Mouse (Mus musculus) lung, embryonic 16.5 days (tissue): ENCODE results near the gene Nbeal1. TPM values are rescaled to one million over a fixed set of nuclear protein-coding genes. Genes with fewer than 3 reads are reported as not detected.
"Not testable (repeated sequence)": the region's sequence is repeated elsewhere in the genome, so short reads cannot be mapped to it uniquely, and the experiment has no call there.

Experiments used
- ATAC-seq: fragments of 200-750 bp; cut with Nextera tagmentation; 2 replicates; pipeline ENCODE4 v1.8.0; 2017; ENCODE audit warnings: low read depth, mild to moderate bottlenecking, moderate library complexity
- H3K27ac ChIP-seq: fragments of 300-500 bp; sonication (generic); 2 replicates; pipeline ENCODE4 v1.5.1; 2014; ENCODE audit warnings: mild to moderate bottlenecking, control low read depth, low read length
- H3K27me3 ChIP-seq: fragments of 300-500 bp; sonication (generic); 2 replicates; pipeline ENCODE4 v1.6.1; 2014; ENCODE audit warnings: low read depth, low read length, mixed read lengths; ENCODE audit not compliant: control insufficient read depth, insufficient read depth
- H3K36me3 ChIP-seq: fragments of 300-500 bp; sonication (generic); 2 replicates; pipeline ENCODE4 v1.6.1; 2014; ENCODE audit warnings: low read length; ENCODE audit not compliant: control insufficient read depth, insufficient read depth
- H3K4me1 ChIP-seq: fragments of 300-500 bp; sonication (generic); replicated peaks from 2 replicates; pipeline ENCODE4 v1.6.1; 2014; ENCODE audit warnings: low read length, mixed read lengths; ENCODE audit not compliant: control insufficient read depth, insufficient read depth
- H3K4me2 ChIP-seq: fragments of 300-500 bp; sonication (generic); 2 replicates; pipeline ENCODE4 v1.6.1; 2014; ENCODE audit warnings: low read depth, low read length, control low read depth
- H3K4me3 ChIP-seq: fragments of 300-500 bp; sonication (generic); 2 replicates; pipeline ENCODE4 v1.5.1; 2014; ENCODE audit warnings: mild to moderate bottlenecking, low read length, control low read depth
- H3K9ac ChIP-seq: fragments of 300-500 bp; sonication (generic); 2 replicates; pipeline ENCODE4 v1.6.1; 2014; ENCODE audit warnings: low read length, control low read depth
- H3K9me3 ChIP-seq: fragments of 300-500 bp; sonication (generic); 2 replicates; pipeline ENCODE4 v1.6.1; 2016; ENCODE audit warnings: low read length; ENCODE audit not compliant: control insufficient read depth
- WGBS: fragments of 180-500 bp; shearing (Covaris S2); extraction: QIAGEN DNeasy Blood & Tissue Kit; methylation state at CpG from one replicate; pipeline ENCODE4 v1.1.7; 2014; 5-methylcytosine and 5-hydroxymethylcytosine counted together
- polyA plus RNA-seq: library from polyadenylated mRNA; unstranded; fragments of >200 nt; fragmentation: Nextera tagmentation; extraction: Ambion mirVana; gene quantifications from 2 replicates; pipeline ENCODE4 v1.2.1, GENCODE M21; 2015

Nbeal1 gene
- polyA plus RNA-seq, 1 experiment from 2014 or later = 9.2 TPM

DNA sequence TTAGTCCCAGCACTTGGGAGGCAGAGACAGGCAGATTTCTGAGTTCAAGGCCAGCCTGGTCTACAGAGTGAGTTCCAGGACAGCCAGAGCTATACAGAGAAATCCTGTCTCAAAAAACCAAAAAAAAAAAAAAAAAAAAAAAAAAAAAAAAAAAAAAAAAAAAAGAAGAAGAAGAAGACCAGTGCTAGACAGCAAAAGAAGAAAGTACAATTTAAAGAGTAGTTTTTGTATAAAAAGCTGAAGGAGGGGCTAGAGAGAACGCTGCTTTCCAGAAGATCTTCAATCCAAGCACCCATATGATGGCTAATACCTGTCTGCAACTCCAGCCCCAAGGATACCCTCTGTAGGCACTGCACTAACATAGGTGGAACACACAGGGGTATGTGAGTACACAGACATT is 2.6 kb upstream of the Nbeal1 start:
- H3K4me2 ChIP-seq, H3K36me3 ChIP-seq, H3K27me3 ChIP-seq, H3K9me3 ChIP-seq, ATAC-seq, H3K9ac ChIP-seq, H3K4me3 ChIP-seq, H3K27ac ChIP-seq, H3K4me1 ChIP-seq: not testable (repeated sequence)
- WGBS = 92% methylated on average over 1 of the region's 1 CpGs

- peak overlapping the region; percentile 73 for H3K9ac ChIP-seq
- no peak for ATAC-seq
- peaks cover 9% of the 10 kb centered on the region for H3K4me1 ChIP-seq
- H3K4me3 ChIP-seq = peak overlapping the region; percentile 84
- no peaks in the 10 kb centered on the region for H3K36me3 ChIP-seq
- no peak overlapping the region for H3K27ac ChIP-seq
- WGBS = 21% methylated on average over 4 of the region's 4 CpGs
- no peaks in the 10 kb centered on the region for H3K9me3 ChIP-seq
- no peaks in the 10 kb centered on the region for H3K27me3 ChIP-seq
- H3K4me2 ChIP-seq = peak overlapping the region; percentile 61
Measured at GRCm38 (mm10) chr1:60179376-60179775, 1.0 kb upstream of the Nbeal1 start.

- Histone ChIP-seq H3K9me3 (no peaks in the 10 kb centered on the region), H3K4me3 (peak overlapping the region; percentile 84), H3K9ac (peak overlapping the region; percentile 81), H3K27me3 (no peaks in the 10 kb centered on the region), H3K4me1 (peaks cover 9% of the 10 kb centered on the region), H3K36me3 (no peaks in the 10 kb centered on the region), H3K4me2 (peak overlapping the region; percentile 56), H3K27ac (peak overlapping the region; percentile 98)
- peak; percentile 87 for ATAC-seq
- under 1% methylated on average over 30 of the region's 30 CpGs for WGBS
Measured at GRCm38 (mm10) chr1:60180784-60181221, 404 bp downstream of the Nbeal1 start.

DNA sequence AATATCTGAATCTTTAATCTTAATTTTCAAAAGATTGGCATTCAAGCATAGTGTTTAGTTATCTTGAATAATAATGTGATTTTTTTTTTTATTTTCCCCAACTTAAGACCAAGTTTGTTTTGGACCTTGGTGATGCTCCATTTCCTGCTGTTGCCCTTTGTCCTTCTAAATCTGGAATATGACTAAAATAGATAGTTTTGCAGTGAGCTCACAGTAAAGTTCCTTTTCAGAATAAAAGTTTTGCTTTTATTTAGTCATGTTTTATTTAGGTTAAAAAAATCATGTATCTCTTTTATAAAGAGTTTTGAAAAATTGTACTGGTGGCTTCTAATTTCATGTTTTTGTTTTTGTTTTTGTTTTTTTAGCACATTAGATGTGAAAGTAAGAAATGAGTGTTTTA is 8.1 kb downstream of the Nbeal1 start:
- no peaks in the 10 kb centered on the region for H3K27me3 ChIP-seq
- H3K36me3 ChIP-seq = no peaks in the 10 kb centered on the region
- H3K9ac ChIP-seq = no peak overlapping the region
- no peaks in the 10 kb centered on the region for H3K9me3 ChIP-seq
- H3K4me3 ChIP-seq = no peak overlapping the region
- H3K27ac ChIP-seq = no peak overlapping the region
- no peak for ATAC-seq
- H3K4me2 ChIP-seq = no peak overlapping the region
- H3K4me1 ChIP-seq = no peaks in the 10 kb centered on the region

- H3K27ac ChIP-seq = no peak overlapping the region
- H3K27me3 ChIP-seq = no peaks in the 10 kb centered on the region
- no peaks in the 10 kb centered on the region for H3K4me1 ChIP-seq
- no peak for ATAC-seq
- no peak overlapping the region for H3K9ac ChIP-seq
- H3K36me3 ChIP-seq = peaks cover 14% of the 10 kb centered on the region
- no peak overlapping the region for H3K4me3 ChIP-seq
- H3K9me3 ChIP-seq = no peaks in the 10 kb centered on the region
- 62% methylated on average over 3 of the region's 3 CpGs for WGBS
- H3K4me2 ChIP-seq = no peak overlapping the region
Measured at GRCm38 (mm10) chr1:60196813-60197212, 16.4 kb downstream of the Nbeal1 start.

DNA sequence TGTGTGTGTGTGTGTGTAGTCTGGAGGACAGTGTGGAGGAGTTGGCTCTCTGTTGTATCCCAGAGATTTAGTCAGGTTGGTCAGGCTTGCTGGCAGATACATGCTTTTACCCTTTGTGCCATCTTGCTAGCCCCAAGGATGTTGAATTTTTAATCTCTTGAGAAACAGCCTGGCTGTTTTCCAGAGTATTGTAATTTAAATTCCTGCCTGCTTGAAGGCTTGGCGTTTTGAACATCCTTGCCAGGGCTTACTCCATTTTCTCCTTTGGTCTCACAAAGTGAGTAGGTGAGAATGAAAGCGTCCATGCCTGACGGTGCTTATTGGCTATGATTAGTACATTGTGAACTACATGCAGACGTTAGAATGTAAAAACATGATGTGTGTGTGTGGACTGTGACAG is 18.6 kb downstream of the Nbeal1 start:
- no peaks in the 10 kb centered on the region for H3K27me3 ChIP-seq
- no peak for ATAC-seq
- peaks cover 24% of the 10 kb centered on the region for H3K36me3 ChIP-seq
- H3K27ac ChIP-seq = no peak overlapping the region
- no peak overlapping the region for H3K4me2 ChIP-seq
- no peaks in the 10 kb centered on the region for H3K4me1 ChIP-seq
- H3K4me3 ChIP-seq = no peak overlapping the region
- H3K9ac ChIP-seq = no peak overlapping the region
- WGBS = 58% methylated on average over 4 of the region's 4 CpGs
- no peaks in the 10 kb centered on the region for H3K9me3 ChIP-seq

DNA sequence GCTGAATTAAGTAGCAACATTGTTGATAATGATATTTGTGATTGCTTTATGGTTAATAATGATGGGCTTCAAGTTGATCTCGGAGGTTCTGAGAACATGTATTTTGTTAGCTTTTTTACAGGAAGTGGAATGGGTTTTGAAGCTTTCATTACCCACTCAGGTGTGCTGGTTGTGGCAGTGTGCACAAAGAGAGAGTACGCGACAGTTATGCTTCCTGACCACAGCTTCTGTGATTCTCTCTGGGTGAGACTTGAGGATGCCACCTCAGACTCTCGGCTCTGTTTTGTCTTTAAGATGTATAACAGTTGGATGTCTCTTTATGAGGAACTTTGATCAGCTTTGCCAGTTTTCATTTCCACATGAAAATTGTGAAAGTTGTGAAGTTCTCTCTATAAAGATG is 55.9 kb downstream of the Nbeal1 start:
- WGBS = 89% methylated on average over 4 of the region's 4 CpGs
- peaks cover 20% of the 10 kb centered on the region for H3K36me3 ChIP-seq

DNA sequence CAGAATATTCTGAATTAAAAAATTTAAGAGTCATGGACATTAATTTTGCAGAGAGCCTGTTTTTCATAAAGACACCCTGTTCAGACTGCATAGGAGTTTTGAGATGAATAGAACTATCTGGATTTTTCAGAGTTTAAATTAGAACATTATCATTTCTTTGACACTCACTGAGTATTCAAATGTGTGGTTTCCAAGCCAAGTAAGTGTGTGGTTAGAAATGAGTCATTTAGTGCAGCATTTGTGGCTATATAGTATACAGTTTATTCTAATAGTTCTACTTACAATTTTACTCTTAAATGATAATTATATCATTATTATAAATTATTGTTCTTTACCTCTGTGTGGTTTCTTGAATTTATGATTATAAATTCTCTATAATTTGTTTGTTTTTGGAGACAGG is 60.0 kb downstream of the Nbeal1 start:
- no peak for ATAC-seq
- no peaks in the 10 kb centered on the region for H3K9me3 ChIP-seq
- H3K4me2 ChIP-seq = no peak overlapping the region
- peaks cover 21% of the 10 kb centered on the region; the same call in 1 of the 2 replicates for H3K36me3 ChIP-seq
- no peak overlapping the region for H3K9ac ChIP-seq
- no peak overlapping the region for H3K4me3 ChIP-seq
- no peaks in the 10 kb centered on the region for H3K4me1 ChIP-seq
- no peak overlapping the region for H3K27ac ChIP-seq
- no peaks in the 10 kb centered on the region for H3K27me3 ChIP-seq

More for the DNA sequence above, 55.9 kb downstream of the Nbeal1 start:
- H3K4me3 ChIP-seq = no peak overlapping the region
- H3K9me3 ChIP-seq = no peaks in the 10 kb centered on the region
- no peaks in the 10 kb centered on the region for H3K27me3 ChIP-seq
- H3K27ac ChIP-seq = no peak overlapping the region
- no peaks in the 10 kb centered on the region for H3K4me1 ChIP-seq
- no peak for ATAC-seq
- no peak overlapping the region for H3K4me2 ChIP-seq
- no peak overlapping the region for H3K9ac ChIP-seq

DNA sequence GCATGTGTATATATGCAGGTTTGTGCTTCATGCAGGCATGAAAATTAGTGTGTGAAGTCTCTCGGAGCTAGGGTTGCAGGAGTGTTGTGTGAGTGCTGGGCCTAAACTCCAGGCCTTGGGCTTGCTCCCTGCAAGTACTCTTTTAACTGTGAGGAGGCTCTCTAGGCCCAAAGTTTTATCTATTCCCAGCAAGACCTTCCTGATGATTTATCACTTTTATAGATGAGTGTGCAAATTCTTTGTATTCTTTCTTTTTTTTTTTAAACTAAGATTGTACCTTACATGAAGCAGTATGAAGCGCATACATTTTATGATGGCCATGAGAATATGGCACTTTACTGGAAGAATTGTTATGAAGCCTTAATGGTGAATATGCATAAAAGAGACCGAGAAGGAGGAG is 87.7 kb downstream of the Nbeal1 start:
- H3K9me3 ChIP-seq = no peaks in the 10 kb centered on the region
- no peak overlapping the region for H3K4me3 ChIP-seq
- H3K4me1 ChIP-seq = no peaks in the 10 kb centered on the region
- H3K27me3 ChIP-seq = no peaks in the 10 kb centered on the region
- no peak overlapping the region for H3K4me2 ChIP-seq
- ATAC-seq = no peak
- WGBS = 91% methylated on average over 3 of the region's 3 CpGs
- H3K27ac ChIP-seq = no peak overlapping the region
- peaks cover 21% of the 10 kb centered on the region for H3K36me3 ChIP-seq
- H3K9ac ChIP-seq = no peak overlapping the region

DNA sequence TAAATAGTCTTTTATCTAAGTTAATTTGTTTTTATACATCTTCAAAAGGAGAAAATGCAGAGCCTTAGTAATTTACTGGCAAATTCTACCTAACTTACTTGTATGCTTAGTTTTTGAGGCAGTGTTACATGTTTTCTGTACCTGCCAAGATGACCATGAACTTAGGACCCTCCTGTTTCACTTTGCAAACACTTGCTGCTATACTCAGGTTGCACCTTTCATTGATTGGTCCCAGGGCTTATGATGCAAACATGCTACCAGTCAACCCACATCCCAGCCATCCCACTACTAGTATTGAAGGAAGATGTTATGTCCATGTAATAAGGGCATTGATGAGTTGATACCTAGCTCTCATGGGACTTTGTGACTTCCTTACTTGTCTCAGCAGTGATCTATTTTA is 88.9 kb downstream of the Nbeal1 start:
- Histone ChIP-seq H3K27ac (no peak overlapping the region), H3K4me2 (no peak overlapping the region), H3K36me3 (peaks cover 15% of the 10 kb centered on the region), H3K4me1 (no peaks in the 10 kb centered on the region), H3K4me3 (no peak overlapping the region), H3K27me3 (no peaks in the 10 kb centered on the region), H3K9ac (no peak overlapping the region), H3K9me3 (no peaks in the 10 kb centered on the region)
- no peak for ATAC-seq
